Mouse (Mus musculus) megakaryocyte progenitor cell, adult 5-6 weeks (primary cell): ENCODE measurements around the gene Ube4a. TPM values are rescaled to one million over a fixed set of nuclear protein-coding genes. Genes with fewer than 3 reads are reported as not detected.

Experiments used
- total RNA-seq, 2 experiments: library from RNA; stranded (forward) in 1 of 2; stranded (reverse) in 1 of 2; fragments of 157-497, 149-512 nt in 1 of 2; fragments of 200-1000 nt in 1 of 2; gene quantifications; 2 replicates each; pipeline versions ENCODE4 v1.2.3 to v1.2.4; 2015 to 2017

Gene Ube4a
- total RNA-seq, 2 experiments from 2014 or later: 32.4 to 48.1 TPM

Other genes with a start within 250 kb of the Ube4a start
- 0.64 and 1.4 TPM in 2 replicates for gene Phldb1, start 230.4 kb downstream of the Ube4a start, total RNA-seq (2015)
- gene Phldb1, start 230.4 kb downstream of the Ube4a start, total RNA-seq (2017): 2.7 and 5.7 TPM in 2 replicates
- 169 and 181 TPM in 2 replicates for gene Arcn1, start 197.8 kb downstream of the Ube4a start, total RNA-seq (2015)
- 163 and 188 TPM in 2 replicates for gene Arcn1, start 197.8 kb downstream of the Ube4a start, total RNA-seq (2017)
- gene Ift46, start 197.7 kb downstream of the Ube4a start, total RNA-seq (2015): 33.3 and 34.0 TPM in 2 replicates
- 25.9 and 38.9 TPM in 2 replicates for gene Ift46, start 197.7 kb downstream of the Ube4a start, total RNA-seq (2017)
- 0.10 and 0.32 TPM in 2 replicates for gene Tmem25, start 166.3 kb downstream of the Ube4a start, total RNA-seq (2015)
- not detected in 2 replicates for gene Tmem25, start 166.3 kb downstream of the Ube4a start, total RNA-seq (2017)
- 0.15 and 0.76 TPM in 2 replicates for gene Ttc36, start 162.5 kb downstream of the Ube4a start, total RNA-seq (2015)
- gene Ttc36, start 162.5 kb downstream of the Ube4a start, total RNA-seq (2017): not detected in 2 replicates
- gene Kmt2a, start 84.3 kb downstream of the Ube4a start, total RNA-seq (2015): 49.6 and 61.0 TPM in 2 replicates
- gene Kmt2a, start 84.3 kb downstream of the Ube4a start, total RNA-seq (2017): 7.0 and 11.3 TPM in 2 replicates
- gene Atp5l, start 44.9 kb downstream of the Ube4a start, total RNA-seq (2015): 457 and 602 TPM in 2 replicates
- 109 and 166 TPM in 2 replicates for gene Atp5l, start 44.9 kb downstream of the Ube4a start, total RNA-seq (2017)
- not detected in 2 replicates for gene Cd3g, start 14.8 kb upstream of the Ube4a start, total RNA-seq (2015)
- 0.30 and 3.1 TPM in 2 replicates for gene Cd3g, start 14.8 kb upstream of the Ube4a start, total RNA-seq (2017)
- gene Cd3d, start 16.2 kb upstream of the Ube4a start, total RNA-seq (2015): 0.12 and 0.44 TPM in 2 replicates
- 0.17 and 0.33 TPM in 2 replicates for gene Cd3d, start 16.2 kb upstream of the Ube4a start, total RNA-seq (2017)
- gene Cd3e, start 44.0 kb upstream of the Ube4a start, total RNA-seq (2015): not detected in 2 replicates
- not detected in 2 replicates for gene Cd3e, start 44.0 kb upstream of the Ube4a start, total RNA-seq (2017)
- gene Mpzl2, start 74.2 kb upstream of the Ube4a start, total RNA-seq (2015): not detected in 2 replicates
- not detected in 2 replicates for gene Mpzl2, start 74.2 kb upstream of the Ube4a start, total RNA-seq (2017)
- 0.20 and 0.35 TPM in 2 replicates for gene Mpzl3, start 89.6 kb upstream of the Ube4a start, total RNA-seq (2015)
- gene Mpzl3, start 89.6 kb upstream of the Ube4a start, total RNA-seq (2017): 0.58 and 2.1 TPM in 2 replicates
- 0.89 and 2.0 TPM in 2 replicates for gene Jaml, start 113.6 kb upstream of the Ube4a start, total RNA-seq (2015)
- gene Jaml, start 113.6 kb upstream of the Ube4a start, total RNA-seq (2017): 3.4 and 4.6 TPM in 2 replicates
- not detected in 2 replicates for gene Scn2b, start 152.2 kb upstream of the Ube4a start, total RNA-seq (2015)
- not detected in 2 replicates for gene Scn2b, start 152.2 kb upstream of the Ube4a start, total RNA-seq (2017)
- gene Scn4b, start 172.8 kb upstream of the Ube4a start, total RNA-seq (2015): not detected in 2 replicates
- not detected in 2 replicates for gene Scn4b, start 172.8 kb upstream of the Ube4a start, total RNA-seq (2017)
- not detected in 2 replicates for gene BC049352, start 216.4 kb upstream of the Ube4a start, total RNA-seq (2015)
- gene BC049352, start 216.4 kb upstream of the Ube4a start, total RNA-seq (2017): not detected in 2 replicates
- 0.05 TPM in 1 of 2 replicates, not detected in the other for gene Tmprss4, start 238.5 kb upstream of the Ube4a start, total RNA-seq (2015)
- 0.41 TPM in 1 of 2 replicates, not detected in the other for gene Tmprss4, start 238.5 kb upstream of the Ube4a start, total RNA-seq (2017)